Mouse (Mus musculus): ENCODE measurements at regions not wholly inside any gene's neighbourhood (a gene's known extent, or its start where the extent isn't known, plus 50 kb on each side); places are given as distances from the start of the nearest gene placed in this dataset.

- Histone ChIP-seq H3K4me1 (no peaks in the 10 kb centered on the region), H3K9me3 (no peaks in the 10 kb centered on the region), H3K27me3 (no peaks in the 10 kb centered on the region), H3K36me3 (no peaks in the 10 kb centered on the region), H3K4me2 (replicated peaks) (no peak overlapping the region), H3K4me3 (no peak overlapping the region), H3K9ac (no peak overlapping the region), H3K27ac (no peak overlapping the region)
- ATAC-seq (ENCODE audit: insufficient number of reproducible peaks, insufficient read depth, low FRiP score, low TSS enrichment), result no peak
- 29% methylated on average over 3 of the region's 3 CpGs for WGBS
These were observed 73.0 kb upstream of the Fam3c start for GRCm38 (mm10) chr6:22429026-22429425.

- Histone ChIP-seq H3K27ac (no peak overlapping the region), H3K9ac (no peak overlapping the region), H3K4me2 (replicated peaks) (no peak overlapping the region), H3K36me3 (no peaks in the 10 kb centered on the region), H3K27me3 (no peaks in the 10 kb centered on the region), H3K4me1 (no peaks in the 10 kb centered on the region), H3K4me3 (no peak overlapping the region), H3K9me3 (no peaks in the 10 kb centered on the region)
- WGBS, result 89% methylated on average over 10 of the region's 10 CpGs
- ATAC-seq (ENCODE audit: insufficient number of reproducible peaks, insufficient read depth, low FRiP score, low TSS enrichment), result no peak
These were observed 68.2 kb upstream of the Fam3c start for GRCm38 (mm10) chr6:22424161-22424807.

- no peaks in the 10 kb centered on the region for H3K27me3 ChIP-seq
- H3K27ac ChIP-seq, result no peak overlapping the region
- H3K9me3 ChIP-seq, result no peaks in the 10 kb centered on the region
- 80% methylated on average over 9 of the region's 9 CpGs for WGBS
- H3K4me2 ChIP-seq (replicated peaks), result no peak overlapping the region
- H3K4me3 ChIP-seq, result no peak overlapping the region
- no peaks in the 10 kb centered on the region for H3K4me1 ChIP-seq
- H3K9ac ChIP-seq, result no peak overlapping the region
- ATAC-seq (ENCODE audit: insufficient number of reproducible peaks, insufficient read depth, low FRiP score, low TSS enrichment), result no peak
- no peaks in the 10 kb centered on the region for H3K36me3 ChIP-seq
These were observed 67.3 kb upstream of the Fam3c start for GRCm38 (mm10) chr6:22423070-22423980.

- no peak overlapping the region for H3K4me2 ChIP-seq (replicated peaks)
- H3K4me3 ChIP-seq, result no peak overlapping the region
- H3K9me3 ChIP-seq, result no peaks in the 10 kb centered on the region
- no peak overlapping the region for H3K27ac ChIP-seq
- ATAC-seq (ENCODE audit: insufficient number of reproducible peaks, insufficient read depth, low FRiP score, low TSS enrichment), result no peak
- no peaks in the 10 kb centered on the region for H3K4me1 ChIP-seq
- 70% methylated on average over 2 of the region's 2 CpGs for WGBS
- H3K27me3 ChIP-seq, result no peaks in the 10 kb centered on the region
- no peak overlapping the region for H3K9ac ChIP-seq
- H3K36me3 ChIP-seq, result no peaks in the 10 kb centered on the region
These were observed 65.5 kb upstream of the Fam3c start for GRCm38 (mm10) chr6:22421551-22421950.

GRCm38 (mm10) chr6:22418279-22418678, 62.2 kb upstream of the Fam3c start:
- H3K36me3 ChIP-seq, result no peaks in the 10 kb centered on the region
- no peak overlapping the region for H3K27ac ChIP-seq
- H3K27me3 ChIP-seq, result no peaks in the 10 kb centered on the region
- H3K9me3 ChIP-seq, result no peaks in the 10 kb centered on the region
- WGBS, result 47% methylated on average over 4 of the region's 4 CpGs
- no peak overlapping the region for H3K9ac ChIP-seq
- no peak overlapping the region for H3K4me3 ChIP-seq
- H3K4me2 ChIP-seq (replicated peaks), result no peak overlapping the region
- H3K4me1 ChIP-seq, result no peaks in the 10 kb centered on the region
- ATAC-seq (ENCODE audit: insufficient number of reproducible peaks, insufficient read depth, low FRiP score, low TSS enrichment), result no peak

GRCm38 (mm10) chr6:22417189-22417588, 61.1 kb upstream of the Fam3c start:
- no peak overlapping the region for H3K27ac ChIP-seq
- WGBS, result 41% methylated on average over 2 of the region's 2 CpGs

GRCm38 (mm10) chr6:22411796-22412195, 55.8 kb upstream of the Fam3c start:
- Histone ChIP-seq H3K27me3 (no peaks in the 10 kb centered on the region), H3K36me3 (no peaks in the 10 kb centered on the region), H3K27ac (no peak overlapping the region), H3K4me2 (replicated peaks) (no peak overlapping the region), H3K9me3 (no peaks in the 10 kb centered on the region), H3K4me3 (no peak overlapping the region), H3K9ac (no peak overlapping the region), H3K4me1 (0 out of 2 replicates have a peak, but pooled peaks cover 4% of the 10 kb centered on the region)
- 89% methylated on average over 2 of the region's 2 CpGs for WGBS
- ATAC-seq (ENCODE audit: insufficient number of reproducible peaks, insufficient read depth, low FRiP score, low TSS enrichment), result no peak

More at GRCm38 (mm10) chr6:22417189-22417588, 61.1 kb upstream of the Fam3c start:
- ATAC-seq (ENCODE audit: insufficient number of reproducible peaks, insufficient read depth, low FRiP score, low TSS enrichment), result no peak
- H3K4me1 ChIP-seq, result 0 out of 2 replicates have a peak, but pooled peaks cover 4% of the 10 kb centered on the region
- no peak overlapping the region for H3K4me2 ChIP-seq (replicated peaks)
- H3K36me3 ChIP-seq, result no peaks in the 10 kb centered on the region
- no peak overlapping the region for H3K9ac ChIP-seq
- H3K27me3 ChIP-seq, result no peaks in the 10 kb centered on the region
- H3K4me3 ChIP-seq, result no peak overlapping the region
- no peaks in the 10 kb centered on the region for H3K9me3 ChIP-seq

GRCm38 (mm10) chr6:22408808-22409589, 53.0 kb upstream of the Fam3c start:
- Histone ChIP-seq H3K36me3 (no peaks in the 10 kb centered on the region), H3K4me3 (no peak overlapping the region), H3K9me3 (no peaks in the 10 kb centered on the region), H3K4me2 (replicated peaks) (no peak overlapping the region), H3K4me1 (0 out of 2 replicates have a peak, but pooled peaks cover 4% of the 10 kb centered on the region), H3K27ac (no peak overlapping the region), H3K9ac (no peak overlapping the region), H3K27me3 (no peaks in the 10 kb centered on the region)
- ATAC-seq (ENCODE audit: insufficient number of reproducible peaks, insufficient read depth, low FRiP score, low TSS enrichment), result no peak
- 74% methylated on average over 7 of the region's 7 CpGs for WGBS

Measured in embryonic facial prominence, embryonic 12.5 days (tissue).